Mouse (Mus musculus) thymus, postnatal 0 days (tissue): Measurements from ENCODE around the gene Olfr556. TPM values are rescaled to one million over a fixed set of nuclear protein-coding genes. Genes with fewer than 3 reads are reported as not detected.
"Not testable (repeated sequence)": the region's sequence is repeated elsewhere in the genome, so short reads cannot be mapped to it uniquely, and the experiment has no call there.

Experiments
- DNase-seq: peaks from one replicate; pipeline ENCODE4 v3.0.0-alpha.2; 2015; ENCODE audit warnings: low spot score
- polyA plus RNA-seq: library from polyadenylated mRNA; unstranded; fragments of >200 nt; fragmentation: Nextera tagmentation; extraction: Ambion mirVana; gene quantifications from 2 replicates; pipeline ENCODE4 v1.2.1, GENCODE M21; 2015

Olfr556 gene
- polyA plus RNA-seq, result not detected in 2 replicates

GRCm38 (mm10) chr7:102664599-102664998, at the start of gene Olfr556:
Gene Olfr556 (plus strand): TSS chr7:102664899.
- DNase-seq, result no peak

GRCm38 (mm10) chr7:102618118-102618517, 46.6 kb upstream of the Olfr556 start, which contains the start of gene Olfr553:
Gene Olfr553 (minus strand): TSS chr7:102618218.
- no peak for DNase-seq

GRCm38 (mm10) chr7:102619608-102620007, 45.1 kb upstream of the Olfr556 start:
- DNase-seq, result no peak

- not testable (repeated sequence) for DNase-seq
These were observed 44.3 kb upstream of the Olfr556 start for GRCm38 (mm10) chr7:102620368-102620767.

GRCm38 (mm10) chr7:102636665-102637064, 28.0 kb upstream of the Olfr556 start:
- peak; percentile 71 for DNase-seq

GRCm38 (mm10) chr7:102638132-102638531, 26.6 kb upstream of the Olfr556 start, which contains the start of gene Olfr554:
Gene Olfr554 (plus strand): TSS chr7:102638432.
- DNase-seq, result no peak

GRCm38 (mm10) chr7:102644945-102645344, 19.8 kb upstream of the Olfr556 start:
- DNase-seq, result not testable (repeated sequence)

GRCm38 (mm10) chr7:102658523-102658922, 6.2 kb upstream of the Olfr556 start, which contains the start of gene Olfr555:
Gene Olfr555 (plus strand): TSS chr7:102658823.
- DNase-seq, result no peak

GRCm38 (mm10) chr7:102665378-102665777, 679 bp downstream of the Olfr556 start:
- peak; percentile 26 for DNase-seq

GRCm38 (mm10) chr7:102676225-102676624, 11.5 kb downstream of the Olfr556 start:
- no peak for DNase-seq

GRCm38 (mm10) chr7:102681916-102682315, 17.2 kb downstream of the Olfr556 start:
- DNase-seq, result no peak

GRCm38 (mm10) chr7:102686944-102687501, 22.3 kb downstream of the Olfr556 start, which contains the start of gene Trim68:
Gene Trim68 (minus strand): TSS chr7:102687327.
- peak; percentile 94 for DNase-seq

- peak; percentile 53 for DNase-seq
These were observed 30.8 kb downstream of the Olfr556 start, which contains the start of gene Olfr557 for GRCm38 (mm10) chr7:102695358-102696125. Gene Olfr557 (plus strand): TSS chr7:102695910.

- DNase-seq, result no peak
These were observed 33.8 kb downstream of the Olfr556 start for GRCm38 (mm10) chr7:102698461-102698860.

- no peak for DNase-seq
These were observed 37.2 kb downstream of the Olfr556 start, which contains the start of gene Olfr558 for GRCm38 (mm10) chr7:102701915-102702314. Gene Olfr558 (plus strand): TSS chr7:102702215.

- DNase-seq, result no peak
These were observed 54.3 kb downstream of the Olfr556 start, which contains the start of gene Olfr33 for GRCm38 (mm10) chr7:102718970-102719369. Gene Olfr33 (minus strand): TSS chr7:102719070.

Other genes starting within 250 kb of the Olfr556 start
- gene Rrm1, start 223.2 kb upstream of the Olfr556 start, polyA plus RNA-seq, result 143 and 151 TPM in 2 replicates
- gene Olfr543, start 183.2 kb upstream of the Olfr556 start, polyA plus RNA-seq, result 0.14 and 0.34 TPM in 2 replicates
- gene Olfr544, start 176.6 kb upstream of the Olfr556 start, polyA plus RNA-seq, result 0.05 TPM in 1 of 2 replicates, not detected in the other
- gene Olfr545, start 165.3 kb upstream of the Olfr556 start, polyA plus RNA-seq, result 0.08 TPM in 1 of 2 replicates, not detected in the other
- gene Olfr547, start 130.2 kb upstream of the Olfr556 start, polyA plus RNA-seq, result not detected in 2 replicates
- gene Olfr548-ps1, start 124.0 kb upstream of the Olfr556 start, polyA plus RNA-seq, result not detected in 2 replicates
- gene Olfr549, start 115.0 kb upstream of the Olfr556 start, polyA plus RNA-seq, result not detected in 2 replicates
- gene Trim21, start 99.4 kb upstream of the Olfr556 start, polyA plus RNA-seq, result 3.0 and 3.9 TPM in 2 replicates
- 0.26 TPM in 1 of 2 replicates, not detected in the other for gene Olfr550, start 93.5 kb upstream of the Olfr556 start, polyA plus RNA-seq
- gene Olfr551, start 73.0 kb upstream of the Olfr556 start, polyA plus RNA-seq, result not detected in 2 replicates
- gene Olfr552, start 67.1 kb upstream of the Olfr556 start, polyA plus RNA-seq, result not detected in 2 replicates
- gene Olfr553, start 46.7 kb upstream of the Olfr556 start, polyA plus RNA-seq, result not detected in 2 replicates
- gene Olfr554, start 26.5 kb upstream of the Olfr556 start, polyA plus RNA-seq, result not detected in 2 replicates
- not detected in 2 replicates for gene Olfr555, start 6.1 kb upstream of the Olfr556 start, polyA plus RNA-seq
- gene Trim68, start 22.4 kb downstream of the Olfr556 start, polyA plus RNA-seq, result 8.1 and 8.6 TPM in 2 replicates
- not detected in 2 replicates for gene Olfr557, start 31.0 kb downstream of the Olfr556 start, polyA plus RNA-seq
- gene Olfr558, start 37.3 kb downstream of the Olfr556 start, polyA plus RNA-seq, result 0.37 and 0.38 TPM in 2 replicates
- gene Olfr33, start 54.2 kb downstream of the Olfr556 start, polyA plus RNA-seq, result not detected in 2 replicates
- gene Olfr559, start 62.6 kb downstream of the Olfr556 start, polyA plus RNA-seq, result not detected in 2 replicates
- gene Olfr560, start 94.5 kb downstream of the Olfr556 start, polyA plus RNA-seq, result not detected in 2 replicates
- 0.05 and 0.10 TPM in 2 replicates for gene Olfr78, start 94.6 kb downstream of the Olfr556 start, polyA plus RNA-seq
- gene Olfr561, start 106.3 kb downstream of the Olfr556 start, polyA plus RNA-seq, result not detected in 2 replicates
- not detected in 2 replicates for gene Olfr564, start 138.6 kb downstream of the Olfr556 start, polyA plus RNA-seq
- not detected in 2 replicates for gene Olfr566, start 193.9 kb downstream of the Olfr556 start, polyA plus RNA-seq
- gene Olfr568, start 212.2 kb downstream of the Olfr556 start, polyA plus RNA-seq, result not detected in 2 replicates
- not detected in 2 replicates for gene Olfr569, start 226.0 kb downstream of the Olfr556 start, polyA plus RNA-seq
- not detected in 2 replicates for gene Olfr570, start 229.7 kb downstream of the Olfr556 start, polyA plus RNA-seq